Mouse (Mus musculus) neural tube, embryonic 11.5 days (tissue): Measurements from ENCODE around the gene 4931422A03Rik. TPM values are rescaled to one million over a fixed set of nuclear protein-coding genes. Genes with fewer than 3 reads are reported as not detected.

ENCODE experiments used
- ATAC-seq: fragments of 200-750 bp; cut with Nextera tagmentation; 2 replicates; pipeline ENCODE4 v1.8.0; 2017; ENCODE audit warnings: moderate number of reproducible peaks, mild to moderate bottlenecking, moderate TSS enrichment, moderate library complexity; ENCODE audit not compliant: insufficient read depth, low FRiP score, low TSS enrichment
- DNase-seq: peaks from one replicate; pipeline ENCODE4 v3.0.0-alpha.2; 2015; ENCODE audit warnings: low spot score
- H3K27ac ChIP-seq: fragments of 300-500 bp; sonication (generic); 2 replicates; pipeline ENCODE4 v1.5.1; 2014; ENCODE audit warnings: low read depth, mild to moderate bottlenecking, low read length
- H3K27me3 ChIP-seq: fragments of 300-500 bp; sonication (generic); 2 replicates; pipeline ENCODE4 v1.6.1; 2014; ENCODE audit warnings: mild to moderate bottlenecking, low read length, mixed read lengths; ENCODE audit not compliant: control insufficient read depth, insufficient read depth
- H3K36me3 ChIP-seq: fragments of 300-500 bp; sonication (generic); 2 replicates; pipeline ENCODE4 v1.6.1; 2014; ENCODE audit warnings: mild to moderate bottlenecking, low read length, moderate library complexity, mixed read lengths; ENCODE audit not compliant: control insufficient read depth, insufficient read depth
- H3K4me1 ChIP-seq: fragments of 300-500 bp; sonication (generic); 2 replicates; pipeline ENCODE4 v1.6.1; 2014; ENCODE audit warnings: low read length, mixed read lengths; ENCODE audit not compliant: control insufficient read depth, insufficient read depth
- H3K4me2 ChIP-seq: fragments of 300-500 bp; sonication (generic); 2 replicates; pipeline ENCODE4 v1.6.1; 2014; ENCODE audit warnings: low read depth, mild to moderate bottlenecking, moderate library complexity
- H3K4me3 ChIP-seq: fragments of 300-500 bp; sonication (generic); 2 replicates; pipeline ENCODE4 v1.5.1; 2014; ENCODE audit warnings: low read depth, low read length
- H3K9ac ChIP-seq: fragments of 300-500 bp; sonication (generic); 2 replicates; pipeline ENCODE4 v1.6.1; 2014; ENCODE audit warnings: mild to moderate bottlenecking, low read length
- H3K9me3 ChIP-seq: fragments of 300-500 bp; sonication (generic); 2 replicates; pipeline ENCODE4 v1.6.1; 2016; ENCODE audit warnings: low read length; ENCODE audit not compliant: control insufficient read depth
- WGBS: fragments of 180-500 bp; shearing (Covaris S2); extraction: QIAGEN DNeasy Blood & Tissue Kit; methylation state at CpG from one replicate; pipeline ENCODE4 v1.1.7; 2014; 5-methylcytosine and 5-hydroxymethylcytosine counted together
- polyA plus RNA-seq: library from polyadenylated mRNA; unstranded; fragments of >200 nt; fragmentation: Nextera tagmentation; extraction: Ambion mirVana; gene quantifications from 2 replicates; pipeline ENCODE4 v1.2.1, GENCODE M21; 2014

4931422A03Rik gene
- polyA plus RNA-seq, 1 experiment from 2014 or later, result 1.0 TPM

- ATAC-seq (no peak), DNase-seq (no peak)
- H3K4me3 ChIP-seq, result no peak overlapping the region
- no peak overlapping the region for H3K9ac ChIP-seq
- 79% methylated on average over 9 of the region's 9 CpGs for WGBS
- H3K9me3 ChIP-seq, result no peaks in the 10 kb centered on the region
- H3K4me1 ChIP-seq, result no peaks in the 10 kb centered on the region
- no peaks in the 10 kb centered on the region for H3K36me3 ChIP-seq
- no peaks in the 10 kb centered on the region for H3K27me3 ChIP-seq
- H3K27ac ChIP-seq, result no peak overlapping the region
- no peak overlapping the region for H3K4me2 ChIP-seq
Observed at GRCm38 (mm10) chr2:103932480-103932879, 95.7 kb downstream of the 4931422A03Rik start.

- Histone ChIP-seq H3K27me3 (no peaks in the 10 kb centered on the region), H3K4me3 (no peak overlapping the region), H3K4me1 (no peaks in the 10 kb centered on the region), H3K4me2 (no peak overlapping the region), H3K36me3 (no peaks in the 10 kb centered on the region), H3K9ac (no peak overlapping the region), H3K9me3 (no peaks in the 10 kb centered on the region), H3K27ac (no peak overlapping the region)
- WGBS, result 58% methylated on average over 2 of the region's 2 CpGs
- DNase-seq, result no peak
- no peak for ATAC-seq
Observed at GRCm38 (mm10) chr2:103932025-103932424, 96.1 kb downstream of the 4931422A03Rik start.

GRCm38 (mm10) chr2:103931511-103931911, 96.7 kb downstream of the 4931422A03Rik start:
- no peak for DNase-seq
- no peaks in the 10 kb centered on the region for H3K9me3 ChIP-seq
- no peaks in the 10 kb centered on the region for H3K36me3 ChIP-seq
- H3K27ac ChIP-seq, result no peak overlapping the region
- WGBS, result 76% methylated on average over 7 of the region's 7 CpGs
- ATAC-seq, result no peak
- no peak overlapping the region for H3K4me3 ChIP-seq
- H3K9ac ChIP-seq, result no peak overlapping the region
- H3K27me3 ChIP-seq, result no peaks in the 10 kb centered on the region
- no peak overlapping the region for H3K4me2 ChIP-seq
- no peaks in the 10 kb centered on the region for H3K4me1 ChIP-seq

- no peak for ATAC-seq
- H3K4me2 ChIP-seq, result no peak overlapping the region
- 45% methylated on average over 13 of the region's 13 CpGs for WGBS
Observed at GRCm38 (mm10) chr2:103930306-103931019, 97.7 kb downstream of the 4931422A03Rik start.

GRCm38 (mm10) chr2:103927610-103928145, 100.5 kb downstream of the 4931422A03Rik start:
- H3K4me3 ChIP-seq, result no peak overlapping the region
- no peaks in the 10 kb centered on the region for H3K27me3 ChIP-seq
- H3K9me3 ChIP-seq, result no peaks in the 10 kb centered on the region
- no peak for DNase-seq
- H3K4me2 ChIP-seq, result no peak overlapping the region
- no peaks in the 10 kb centered on the region for H3K4me1 ChIP-seq
- no peak overlapping the region for H3K9ac ChIP-seq
- no peak for ATAC-seq
- no peak overlapping the region for H3K27ac ChIP-seq
- 19% methylated on average over 1 of the region's 1 CpGs for WGBS
- H3K36me3 ChIP-seq, result no peaks in the 10 kb centered on the region

More at GRCm38 (mm10) chr2:103930306-103931019, 97.7 kb downstream of the 4931422A03Rik start:
- Histone ChIP-seq H3K4me3 (no peak overlapping the region), H3K27me3 (no peaks in the 10 kb centered on the region), H3K4me1 (no peaks in the 10 kb centered on the region), H3K9me3 (no peaks in the 10 kb centered on the region), H3K9ac (no peak overlapping the region), H3K27ac (no peak overlapping the region), H3K36me3 (no peaks in the 10 kb centered on the region)
- DNase-seq, result no peak

- ATAC-seq (no peak), DNase-seq (no peak)
- no peak overlapping the region for H3K4me3 ChIP-seq
- H3K9ac ChIP-seq, result no peak overlapping the region
- H3K27ac ChIP-seq, result no peak overlapping the region
- no peaks in the 10 kb centered on the region for H3K4me1 ChIP-seq
- 88% methylated on average over 4 of the region's 4 CpGs for WGBS
- no peak overlapping the region for H3K4me2 ChIP-seq
- H3K27me3 ChIP-seq, result no peaks in the 10 kb centered on the region
- H3K9me3 ChIP-seq, result no peaks in the 10 kb centered on the region
- no peaks in the 10 kb centered on the region for H3K36me3 ChIP-seq
Observed at GRCm38 (mm10) chr2:103926586-103927113, 101.5 kb downstream of the 4931422A03Rik start.

GRCm38 (mm10) chr2:103919488-103919887, 108.7 kb downstream of the 4931422A03Rik start:
- no peaks in the 10 kb centered on the region for H3K4me1 ChIP-seq
- H3K4me2 ChIP-seq, result no peak overlapping the region
- H3K4me3 ChIP-seq, result no peak overlapping the region
- no peak overlapping the region for H3K27ac ChIP-seq
- no peaks in the 10 kb centered on the region for H3K36me3 ChIP-seq
- no peak overlapping the region for H3K9ac ChIP-seq
- H3K9me3 ChIP-seq, result no peaks in the 10 kb centered on the region
- H3K27me3 ChIP-seq, result no peaks in the 10 kb centered on the region
- WGBS, result 83% methylated on average over 6 of the region's 6 CpGs
- DNase-seq (no peak), ATAC-seq (no peak)

GRCm38 (mm10) chr2:103918375-103918774, 109.8 kb downstream of the 4931422A03Rik start:
- H3K9me3 ChIP-seq, result no peaks in the 10 kb centered on the region

GRCm38 (mm10) chr2:103917375-103917774, 110.8 kb downstream of the 4931422A03Rik start:
- H3K27ac ChIP-seq, result no peak overlapping the region
- H3K36me3 ChIP-seq, result no peaks in the 10 kb centered on the region
- H3K4me1 ChIP-seq, result no peaks in the 10 kb centered on the region
- H3K9ac ChIP-seq, result no peak overlapping the region
- H3K4me3 ChIP-seq, result no peak overlapping the region
- H3K27me3 ChIP-seq, result no peaks in the 10 kb centered on the region
- 85% methylated on average over 5 of the region's 5 CpGs for WGBS
- H3K4me2 ChIP-seq, result no peak overlapping the region
- ATAC-seq, result no peak
- no peak for DNase-seq
- H3K9me3 ChIP-seq, result no peaks in the 10 kb centered on the region

More at GRCm38 (mm10) chr2:103918375-103918774, 109.8 kb downstream of the 4931422A03Rik start:
- ATAC-seq (no peak), DNase-seq (no peak)
- WGBS, result 89% methylated on average over 2 of the region's 2 CpGs
- Histone ChIP-seq H3K4me1 (no peaks in the 10 kb centered on the region), H3K36me3 (no peaks in the 10 kb centered on the region), H3K4me3 (no peak overlapping the region), H3K27ac (no peak overlapping the region), H3K9ac (no peak overlapping the region), H3K27me3 (no peaks in the 10 kb centered on the region), H3K4me2 (no peak overlapping the region)
